Mouse (Mus musculus): ENCODE data around the gene Scg5.

The Scg5 gene

DNA sequence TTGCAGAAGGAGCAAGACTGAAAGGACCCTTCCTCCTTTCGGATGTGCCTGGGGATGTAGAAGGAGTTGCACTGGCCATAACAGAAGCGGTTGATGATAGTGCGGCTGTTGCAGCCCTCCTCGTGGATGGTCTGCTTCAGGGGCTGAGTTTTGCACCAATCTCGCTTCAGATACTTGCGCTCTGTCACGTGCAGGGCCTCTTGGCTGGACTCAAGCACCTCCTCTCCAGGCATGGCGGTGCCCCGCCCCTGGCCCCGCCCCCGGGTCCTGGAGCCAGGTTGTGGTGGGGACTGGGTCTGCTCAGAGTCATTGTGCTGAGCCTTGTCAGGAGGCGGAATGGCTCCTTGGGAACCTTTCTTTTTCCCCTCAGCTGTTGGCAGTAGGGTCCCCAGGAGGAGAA is 79.2 kb downstream of the Scg5 start:
- DNase-seq (ENCODE audit: low spot score): no peak

GRCm38 (mm10) chr2:113749309-113749708 is 79.6 kb downstream of the Scg5 start:
- no peak for DNase-seq (ENCODE audit: low spot score)

GRCm38 (mm10) chr2:113728581-113728980 is 100.3 kb downstream of the Scg5 start:
- DNase-seq (ENCODE audit: low spot score): no peak

Data from lung, postnatal 25 days (tissue).